Mouse (Mus musculus) bone marrow macrophage, adult 2 months (primary cell): Measurements from ENCODE around the gene Atoh8.

ENCODE experiments used
- CTCF ChIP-seq: IDR thresholded peaks from 2 replicates; pipeline ENCODE4 v1.5.1; 2012; ENCODE audit warnings: low read depth, mild to moderate bottlenecking, low read length, moderate library complexity
- POLR2A ChIP-seq: IDR thresholded peaks from 2 replicates; pipeline ENCODE4 v1.6.1; 2012; ENCODE audit warnings: mild to moderate bottlenecking, low read depth, low read length, borderline replicate concordance

GRCm38 (mm10) chr6:72263679-72264265 lies 28.4 kb upstream of the Atoh8 start:
- TF ChIP-seq CTCF (no peak), POLR2A (no peak)
